Mouse (Mus musculus) forebrain, embryonic 14.5 days (tissue): ENCODE measurements at regions not wholly inside any gene's neighbourhood (a gene's known extent, or its start where the extent isn't known, plus 50 kb on each side); places are given as distances from the start of the nearest gene placed in this dataset.
A peak's percentile ranks its signal among the peaks of the same experiment; 100 is the strongest.

Source experiments
- ATAC-seq: fragments of 200-750 bp; cut with Nextera tagmentation; 2 replicates; pipeline ENCODE4 v1.8.0; 2017; ENCODE audit warnings: mild to moderate bottlenecking, moderate library complexity
- DNase-seq: peaks from one replicate; pipeline ENCODE4 v3.0.0-alpha.2; 2015; ENCODE audit warnings: low spot score
- H3K27ac ChIP-seq: fragments of 300-500 bp; sonication (generic); 2 replicates; pipeline ENCODE4 v1.5.1; 2014; ENCODE audit warnings: low read depth, mild to moderate bottlenecking, control low read depth, low read length, moderate library complexity
- H3K27me3 ChIP-seq: fragments of 300-500 bp; sonication (generic); replicated peaks from 2 replicates; pipeline ENCODE4 v1.6.1; 2014; ENCODE audit warnings: low read length, control low read depth, mixed read lengths; ENCODE audit not compliant: control insufficient read depth, insufficient read depth
- H3K36me3 ChIP-seq: fragments of 300-500 bp; sonication (generic); 2 replicates; pipeline ENCODE4 v1.6.1; 2014; ENCODE audit warnings: low read length, control low read depth; ENCODE audit not compliant: control insufficient read depth, insufficient read depth
- H3K4me1 ChIP-seq: fragments of 300-500 bp; sonication (generic); 2 replicates; pipeline ENCODE4 v1.6.1; 2014; ENCODE audit warnings: antibody characterized with exemption, low read length, control low read depth; ENCODE audit not compliant: control insufficient read depth, insufficient read depth
- H3K4me2 ChIP-seq: fragments of 300-500 bp; sonication (generic); 2 replicates; pipeline ENCODE4 v1.6.1; 2014; ENCODE audit warnings: mild to moderate bottlenecking, control low read depth, low read length
- H3K4me3 ChIP-seq: fragments of 300-500 bp; sonication (generic); 2 replicates; pipeline ENCODE4 v1.5.1; 2014; ENCODE audit warnings: low read depth, low read length, control low read depth
- H3K9ac ChIP-seq: fragments of 300-500 bp; sonication (generic); 2 replicates; pipeline ENCODE4 v1.6.1; 2014; ENCODE audit warnings: mild to moderate bottlenecking, low read length, control low read depth, moderate library complexity
- H3K9me3 ChIP-seq: fragments of 300-500 bp; sonication (generic); replicated peaks from 2 replicates; pipeline ENCODE4 v1.6.1; 2016; ENCODE audit warnings: low read length, control low read depth, mixed read lengths; ENCODE audit not compliant: control insufficient read depth
- WGBS: fragments of 180-500 bp; shearing (Covaris S2); extraction: QIAGEN DNeasy Blood & Tissue Kit; methylation state at CpG from one replicate; pipeline ENCODE4 v1.1.7; 2014; 5-methylcytosine and 5-hydroxymethylcytosine counted together

- ATAC-seq (no peak), DNase-seq (no peak)
- WGBS: 73% methylated on average over 3 of the region's 3 CpGs
- Histone ChIP-seq H3K9ac (no peak overlapping the region), H3K4me1 (peaks cover 7% of the 10 kb centered on the region), H3K4me3 (no peak overlapping the region), H3K27ac (no peak overlapping the region), H3K27me3 (no peaks in the 10 kb centered on the region), H3K9me3 (no peaks in the 10 kb centered on the region), H3K4me2 (no peak overlapping the region), H3K36me3 (no peaks in the 10 kb centered on the region)
These were observed 238.3 kb upstream of the Prok2 start for GRCm38 (mm10) chr6:99964540-99964939.

GRCm38 (mm10) chr6:99964007-99964406 is 237.8 kb upstream of the Prok2 start:
- no peak for DNase-seq
- no peak for ATAC-seq

GRCm38 (mm10) chr6:99959371-99959770 is 233.2 kb upstream of the Prok2 start:
- Histone ChIP-seq H3K9ac (no peak overlapping the region), H3K4me1 (peaks cover 8% of the 10 kb centered on the region; the same call in 1 of the 2 replicates), H3K4me2 (no peak overlapping the region), H3K36me3 (no peaks in the 10 kb centered on the region), H3K27me3 (no peaks in the 10 kb centered on the region), H3K4me3 (no peak overlapping the region), H3K27ac (no peak overlapping the region), H3K9me3 (no peaks in the 10 kb centered on the region)
- ATAC-seq: no peak
- 28% methylated on average over 4 of the region's 4 CpGs for WGBS
- DNase-seq: no peak

More at GRCm38 (mm10) chr6:99964007-99964406, 237.8 kb upstream of the Prok2 start:
- H3K4me2 ChIP-seq: no peak overlapping the region
- H3K4me3 ChIP-seq: no peak overlapping the region
- H3K27ac ChIP-seq: no peak overlapping the region
- WGBS: 79% methylated on average over 4 of the region's 4 CpGs
- H3K27me3 ChIP-seq: no peaks in the 10 kb centered on the region
- H3K36me3 ChIP-seq: no peaks in the 10 kb centered on the region
- H3K9me3 ChIP-seq: no peaks in the 10 kb centered on the region
- no peak overlapping the region for H3K9ac ChIP-seq
- H3K4me1 ChIP-seq: peaks cover 7% of the 10 kb centered on the region

GRCm38 (mm10) chr6:99954832-99955830 is 228.9 kb upstream of the Prok2 start:
- DNase-seq: peak; percentile 33
- Histone ChIP-seq H3K9me3 (no peaks in the 10 kb centered on the region), H3K4me1 (peaks cover 15% of the 10 kb centered on the region), H3K27ac (peak overlapping the region; percentile 56; the same call in 1 of the 2 replicates), H3K9ac (peak overlapping the region; percentile 2; the same call in 1 of the 2 replicates), H3K27me3 (no peaks in the 10 kb centered on the region), H3K4me2 (no peak overlapping the region), H3K4me3 (no peak overlapping the region), H3K36me3 (no peaks in the 10 kb centered on the region)
- ATAC-seq: peak; percentile 49
- WGBS: 67% methylated on average over 22 of the region's 22 CpGs

- H3K4me1 ChIP-seq: peaks cover 15% of the 10 kb centered on the region
- WGBS: 20% methylated on average over 11 of the region's 11 CpGs
- no peak overlapping the region for H3K4me3 ChIP-seq
- ATAC-seq: peak; percentile 76
- H3K4me2 ChIP-seq: no peak overlapping the region
- peak overlapping the region; percentile 60 for H3K27ac ChIP-seq
- no peaks in the 10 kb centered on the region for H3K27me3 ChIP-seq
- peak; percentile 77 for DNase-seq
- no peaks in the 10 kb centered on the region for H3K36me3 ChIP-seq
- H3K9me3 ChIP-seq: no peaks in the 10 kb centered on the region
- peak overlapping the region; percentile 2; the same call in 1 of the 2 replicates for H3K9ac ChIP-seq
These were observed 228.0 kb upstream of the Prok2 start for GRCm38 (mm10) chr6:99953980-99954776.

- WGBS: 98% methylated on average over 8 of the region's 8 CpGs
- H3K36me3 ChIP-seq: no peaks in the 10 kb centered on the region
- no peaks in the 10 kb centered on the region for H3K9me3 ChIP-seq
- no peak overlapping the region for H3K4me3 ChIP-seq
- H3K4me2 ChIP-seq: no peak overlapping the region
- H3K4me1 ChIP-seq: peaks cover 15% of the 10 kb centered on the region
- H3K27me3 ChIP-seq: no peaks in the 10 kb centered on the region
- H3K27ac ChIP-seq: no peak overlapping the region
- ATAC-seq: no peak
- no peak for DNase-seq
- no peak overlapping the region for H3K9ac ChIP-seq
These were observed 224.6 kb upstream of the Prok2 start for GRCm38 (mm10) chr6:99950811-99951210.

GRCm38 (mm10) chr6:99946917-99947316 is 220.7 kb upstream of the Prok2 start:
- no peak overlapping the region for H3K4me3 ChIP-seq
- ATAC-seq (no peak), DNase-seq (no peak)
- 63% methylated on average over 2 of the region's 2 CpGs for WGBS
- H3K9ac ChIP-seq: no peak overlapping the region
- no peak overlapping the region for H3K4me2 ChIP-seq
- no peaks in the 10 kb centered on the region for H3K36me3 ChIP-seq
- no peak overlapping the region for H3K27ac ChIP-seq
- no peaks in the 10 kb centered on the region for H3K9me3 ChIP-seq
- no peaks in the 10 kb centered on the region for H3K27me3 ChIP-seq
- H3K4me1 ChIP-seq: no peaks in the 10 kb centered on the region

GRCm38 (mm10) chr6:99946481-99946880 is 220.3 kb upstream of the Prok2 start:
- Histone ChIP-seq H3K4me1 (no peaks in the 10 kb centered on the region), H3K27ac (no peak overlapping the region), H3K36me3 (no peaks in the 10 kb centered on the region), H3K4me3 (no peak overlapping the region), H3K9me3 (no peaks in the 10 kb centered on the region), H3K27me3 (no peaks in the 10 kb centered on the region), H3K9ac (no peak overlapping the region), H3K4me2 (no peak overlapping the region)
- DNase-seq (no peak), ATAC-seq (no peak)
- WGBS: 92% methylated on average over 3 of the region's 3 CpGs
